Mouse (Mus musculus): ENCODE results near the gene Mesd. TPM values are rescaled to one million over a fixed set of nuclear protein-coding genes. Genes with fewer than 3 reads are reported as not detected.
A peak's percentile ranks its signal among the peaks of the same experiment; 100 is the strongest.
"Not testable (repeated sequence)": the region's sequence is repeated elsewhere in the genome, so short reads cannot be mapped to it uniquely, and the experiment has no call there.

Gene Mesd
- polyA plus RNA-seq, 1 experiment from 2014 or later, result 123 TPM

GRCm38 (mm10) chr7:83883276-83884020 is 818 bp upstream of the Mesd start:
- H3K27ac ChIP-seq, result peak overlapping the region; percentile 98
- H3K4me2 ChIP-seq, result peak overlapping the region; percentile 90

GRCm38 (mm10) chr7:83884921-83885532 is 761 bp downstream of the Mesd start:
- Histone ChIP-seq H3K27me3 (replicated peaks) (no peaks in the 10 kb centered on the region), H3K9me3 (no peaks in the 10 kb centered on the region), H3K4me3 (replicated peaks) (peak overlapping the region; percentile 61), H3K4me2 (peak overlapping the region; percentile 90), H3K27ac (peak overlapping the region; percentile 98), H3K4me1 (peaks cover 25% of the 10 kb centered on the region), H3K9ac (peak overlapping the region; percentile 51; the same call in 1 of the 2 replicates), H3K36me3 (peaks cover 6% of the 10 kb centered on the region; the same call in 1 of the 2 replicates)
- ATAC-seq (ENCODE audit: insufficient read depth, low FRiP score, low read depth), result peak; percentile 41
- 35% methylated on average over 6 of the region's 6 CpGs for WGBS

More at GRCm38 (mm10) chr7:83883276-83884020, 818 bp upstream of the Mesd start:
- ATAC-seq (ENCODE audit: insufficient read depth, low FRiP score, low read depth), result peak; percentile 80
- no peaks in the 10 kb centered on the region for H3K9me3 ChIP-seq
- peaks cover 34% of the 10 kb centered on the region for H3K4me1 ChIP-seq
- H3K4me3 ChIP-seq (replicated peaks), result peak overlapping the region; percentile 61
- no peaks in the 10 kb centered on the region for H3K27me3 ChIP-seq (replicated peaks)
- H3K36me3 ChIP-seq, result peaks cover 6% of the 10 kb centered on the region; the same call in 1 of the 2 replicates
- under 1% methylated on average over 74 of the region's 91 CpGs for WGBS
- H3K9ac ChIP-seq, result peak overlapping the region; percentile 51

GRCm38 (mm10) chr7:83885835-83886234 is 1.6 kb downstream of the Mesd start:
- 0 out of 2 replicates have a peak, but pooled peaks have one; percentile 25 for ATAC-seq (ENCODE audit: insufficient read depth, low FRiP score, low read depth)
- H3K27ac ChIP-seq, result peak overlapping the region; percentile 98
- H3K9ac ChIP-seq, result no peak overlapping the region
- WGBS, result 55% methylated on average over 4 of the region's 4 CpGs
- H3K4me3 ChIP-seq (replicated peaks), result no peak overlapping the region
- no peaks in the 10 kb centered on the region for H3K9me3 ChIP-seq
- peaks cover 20% of the 10 kb centered on the region for H3K4me1 ChIP-seq
- no peaks in the 10 kb centered on the region for H3K27me3 ChIP-seq (replicated peaks)
- H3K36me3 ChIP-seq, result peaks cover 6% of the 10 kb centered on the region; the same call in 1 of the 2 replicates
- no peak overlapping the region for H3K4me2 ChIP-seq

- ATAC-seq (ENCODE audit: insufficient read depth, low FRiP score, low read depth), result no peak
- Histone ChIP-seq H3K27ac (peak overlapping the region; percentile 98; the same call in 1 of the 2 replicates), H3K36me3 (peaks cover 6% of the 10 kb centered on the region; the same call in 1 of the 2 replicates), H3K4me1 (peaks cover 13% of the 10 kb centered on the region), H3K9ac (no peak overlapping the region), H3K9me3 (no peaks in the 10 kb centered on the region), H3K4me3 (replicated peaks) (no peak overlapping the region), H3K4me2 (no peak overlapping the region), H3K27me3 (replicated peaks) (no peaks in the 10 kb centered on the region)
- 93% methylated on average over 6 of the region's 6 CpGs for WGBS
Observed at GRCm38 (mm10) chr7:83886366-83887129, 2.3 kb downstream of the Mesd start.

GRCm38 (mm10) chr7:83889383-83889782 is 5.1 kb downstream of the Mesd start:
- Histone ChIP-seq H3K4me3 (replicated peaks) (no peak overlapping the region), H3K9ac (no peak overlapping the region), H3K36me3 (no peaks in the 10 kb centered on the region), H3K27ac (no peak overlapping the region), H3K9me3 (no peaks in the 10 kb centered on the region), H3K27me3 (replicated peaks) (no peaks in the 10 kb centered on the region), H3K4me2 (no peak overlapping the region), H3K4me1 (0 out of 2 replicates have a peak, but pooled peaks cover 11% of the 10 kb centered on the region)
- WGBS, result 36% methylated on average over 3 of the region's 3 CpGs
- ATAC-seq (ENCODE audit: insufficient read depth, low FRiP score, low read depth), result no peak

- not testable (repeated sequence) for H3K9me3 ChIP-seq; H3K4me2 ChIP-seq; H3K27me3 ChIP-seq (replicated peaks); ATAC-seq (ENCODE audit: insufficient read depth, low FRiP score, low read depth); H3K36me3 ChIP-seq; H3K4me3 ChIP-seq (replicated peaks); H3K9ac ChIP-seq; H3K27ac ChIP-seq
- 87% methylated on average over 5 of the region's 5 CpGs for WGBS
- H3K4me1 ChIP-seq, result 0 out of 2 replicates have a peak, but pooled peaks cover 11% of the 10 kb centered on the region
Observed at GRCm38 (mm10) chr7:83889946-83890345, 5.7 kb downstream of the Mesd start.

- Histone ChIP-seq H3K4me1 (0 out of 2 replicates have a peak, but pooled peaks cover 11% of the 10 kb centered on the region), H3K4me3 (replicated peaks) (peak overlapping the region; percentile 73), H3K27ac (peak overlapping the region; percentile 91), H3K27me3 (replicated peaks) (no peaks in the 10 kb centered on the region), H3K36me3 (peaks cover 9% of the 10 kb centered on the region; the same call in 1 of the 2 replicates), H3K4me2 (peak overlapping the region; percentile 70), H3K9me3 (no peaks in the 10 kb centered on the region), H3K9ac (peak overlapping the region; percentile 49; the same call in 1 of the 2 replicates)
- WGBS, result 3% methylated on average over 43 of the region's 44 CpGs
- ATAC-seq (ENCODE audit: insufficient read depth, low FRiP score, low read depth), result peak; percentile 99
Observed at GRCm38 (mm10) chr7:83891433-83892332, 7.4 kb downstream of the Mesd start.

- H3K9me3 ChIP-seq, result no peaks in the 10 kb centered on the region
- 0 out of 2 replicates have a peak, but pooled peaks cover 11% of the 10 kb centered on the region for H3K4me1 ChIP-seq
- peak overlapping the region; percentile 70 for H3K4me2 ChIP-seq
- no peaks in the 10 kb centered on the region for H3K27me3 ChIP-seq (replicated peaks)
- H3K4me3 ChIP-seq (replicated peaks), result peak overlapping the region; percentile 73
- WGBS, result 0% methylated on average over 20 of the region's 21 CpGs
- no peak for ATAC-seq (ENCODE audit: insufficient read depth, low FRiP score, low read depth)
- H3K9ac ChIP-seq, result peak overlapping the region; percentile 49; the same call in 1 of the 2 replicates
- H3K27ac ChIP-seq, result peak overlapping the region; percentile 91
- H3K36me3 ChIP-seq, result peaks cover 11% of the 10 kb centered on the region
Observed at GRCm38 (mm10) chr7:83892333-83892669, 8.0 kb downstream of the Mesd start.

- Histone ChIP-seq H3K27me3 (replicated peaks) (no peaks in the 10 kb centered on the region), H3K9ac (no peak overlapping the region), H3K4me2 (no peak overlapping the region), H3K4me3 (replicated peaks) (no peak overlapping the region), H3K36me3 (peaks cover 32% of the 10 kb centered on the region), H3K9me3 (no peaks in the 10 kb centered on the region), H3K27ac (no peak overlapping the region), H3K4me1 (0 out of 2 replicates have a peak, but pooled peaks cover 11% of the 10 kb centered on the region)
- no peak for ATAC-seq (ENCODE audit: insufficient read depth, low FRiP score, low read depth)
- 85% methylated on average over 1 of the region's 1 CpGs for WGBS
Observed at GRCm38 (mm10) chr7:83894348-83894747, 10.1 kb downstream of the Mesd start.

- Histone ChIP-seq H3K9ac (no peak overlapping the region), H3K4me2 (no peak overlapping the region), H3K36me3 (peaks cover 38% of the 10 kb centered on the region), H3K27me3 (replicated peaks) (no peaks in the 10 kb centered on the region), H3K9me3 (no peaks in the 10 kb centered on the region), H3K4me1 (0 out of 2 replicates have a peak, but pooled peaks cover 11% of the 10 kb centered on the region), H3K27ac (no peak overlapping the region), H3K4me3 (replicated peaks) (no peak overlapping the region)
- 89% methylated on average over 5 of the region's 5 CpGs for WGBS
- no peak for ATAC-seq (ENCODE audit: insufficient read depth, low FRiP score, low read depth)
Observed at GRCm38 (mm10) chr7:83896077-83896740, 11.9 kb downstream of the Mesd start.
